Mouse (Mus musculus) embryonic facial prominence, embryonic 10.5 days (tissue): ENCODE data around the gene Id3. TPM values are rescaled to one million over a fixed set of nuclear protein-coding genes. Genes with fewer than 3 reads are reported as not detected.

Experiments used
- DNase-seq: peaks from one replicate; pipeline ENCODE4 v3.0.0-alpha.2; 2017; ENCODE audit warnings: low spot score
- H3K27ac ChIP-seq: fragments of 300-500 bp; sonication (generic); replicated peaks from 2 replicates; pipeline ENCODE4 v1.5.1; 2016; ENCODE audit warnings: mild to moderate bottlenecking
- H3K27me3 ChIP-seq: fragments of 300-500 bp; sonication (generic); replicated peaks from 2 replicates; pipeline ENCODE4 v1.6.1; 2016; ENCODE audit warnings: low read depth, mild to moderate bottlenecking; ENCODE audit not compliant: poor library complexity, severe bottlenecking
- H3K36me3 ChIP-seq: fragments of 300-500 bp; sonication (generic); replicated peaks from 2 replicates; pipeline ENCODE4 v1.6.1; 2016; ENCODE audit warnings: mild to moderate bottlenecking, moderate library complexity
- H3K4me1 ChIP-seq: fragments of 300-500 bp; sonication (generic); 2 replicates; pipeline ENCODE4 v1.6.1; 2016
- H3K4me3 ChIP-seq: fragments of 300-500 bp; sonication (generic); 2 replicates; pipeline ENCODE4 v1.5.1; 2016; ENCODE audit warnings: mild to moderate bottlenecking, moderate library complexity
- H3K9me3 ChIP-seq: fragments of 300-500 bp; sonication (generic); 2 replicates; pipeline ENCODE4 v1.6.1; 2016; ENCODE audit warnings: mild to moderate bottlenecking
- WGBS: fragments of 180-500 bp; shearing (Covaris S2); methylation state at CpG from one replicate; pipeline ENCODE4 v1.1.7; 2016; 5-methylcytosine and 5-hydroxymethylcytosine counted together
- polyA plus RNA-seq: library from polyadenylated mRNA; unstranded; fragments of >200 nt; fragmentation: Nextera tagmentation; extraction: Ambion mirVana; gene quantifications from 2 replicates; pipeline ENCODE4 v1.2.1, GENCODE M21; 2016

Id3 gene
- polyA plus RNA-seq, 1 experiment from 2014 or later = 593 TPM

GRCm38 (mm10) chr4:136177244-136177611 is 33.9 kb downstream of the Id3 start:
- peak; percentile 13 for DNase-seq
- no peaks in the 10 kb centered on the region; the same call in 1 of the 2 replicates for H3K27me3 ChIP-seq
- no peaks in the 10 kb centered on the region for H3K9me3 ChIP-seq
- 42% methylated on average over 8 of the region's 8 CpGs for WGBS
- peaks cover 25% of the 10 kb centered on the region; the same call in 1 of the 2 replicates for H3K36me3 ChIP-seq
- H3K27ac ChIP-seq = peak overlapping the region; percentile 61
- peak overlapping the region; percentile 21; the same call in 1 of the 2 replicates for H3K4me3 ChIP-seq
- peaks cover 89% of the 10 kb centered on the region for H3K4me1 ChIP-seq

- H3K27me3 ChIP-seq = no peaks in the 10 kb centered on the region; the same call in 1 of the 2 replicates
- WGBS = 73% methylated on average over 11 of the region's 11 CpGs
- peak; percentile 15 for DNase-seq
- peak overlapping the region; percentile 61 for H3K27ac ChIP-seq
- peaks cover 84% of the 10 kb centered on the region for H3K4me1 ChIP-seq
- H3K9me3 ChIP-seq = no peaks in the 10 kb centered on the region
- H3K36me3 ChIP-seq = peaks cover 26% of the 10 kb centered on the region; the same call in 1 of the 2 replicates
- H3K4me3 ChIP-seq = peak overlapping the region; percentile 21; the same call in 1 of the 2 replicates
Measured at GRCm38 (mm10) chr4:136177612-136178474, 34.5 kb downstream of the Id3 start.

- peaks cover 32% of the 10 kb centered on the region; the same call in 1 of the 2 replicates for H3K36me3 ChIP-seq
- DNase-seq = no peak
- H3K27ac ChIP-seq = peak overlapping the region; percentile 61
- H3K27me3 ChIP-seq = no peaks in the 10 kb centered on the region; the same call in 1 of the 2 replicates
- no peaks in the 10 kb centered on the region for H3K9me3 ChIP-seq
- WGBS = 86% methylated on average over 12 of the region's 12 CpGs
- H3K4me1 ChIP-seq = peaks cover 78% of the 10 kb centered on the region
- H3K4me3 ChIP-seq = no peak overlapping the region
Measured at GRCm38 (mm10) chr4:136178475-136178921, 35.2 kb downstream of the Id3 start.

GRCm38 (mm10) chr4:136179456-136179855 is 36.2 kb downstream of the Id3 start:
- Histone ChIP-seq H3K4me3 (peak overlapping the region; percentile 54; the same call in 1 of the 2 replicates), H3K27me3 (no peaks in the 10 kb centered on the region; the same call in 1 of the 2 replicates), H3K36me3 (peaks cover 39% of the 10 kb centered on the region), H3K4me1 (peaks cover 68% of the 10 kb centered on the region), H3K27ac (no peak overlapping the region), H3K9me3 (no peaks in the 10 kb centered on the region)
- no peak for DNase-seq
- 91% methylated on average over 7 of the region's 7 CpGs for WGBS

GRCm38 (mm10) chr4:136179998-136180397 is 36.7 kb downstream of the Id3 start:
- Histone ChIP-seq H3K4me1 (peaks cover 63% of the 10 kb centered on the region), H3K27ac (peak overlapping the region; percentile 73), H3K4me3 (peak overlapping the region; percentile 54), H3K36me3 (peaks cover 40% of the 10 kb centered on the region), H3K27me3 (no peaks in the 10 kb centered on the region; the same call in 1 of the 2 replicates), H3K9me3 (no peaks in the 10 kb centered on the region)
- DNase-seq = peak; percentile 91
- 2% methylated on average over 15 of the region's 15 CpGs for WGBS

- peak overlapping the region; percentile 54 for H3K4me3 ChIP-seq
- peak; percentile 74 for DNase-seq
- H3K27ac ChIP-seq = peak overlapping the region; percentile 73
- peaks cover 42% of the 10 kb centered on the region for H3K36me3 ChIP-seq
- no peaks in the 10 kb centered on the region for H3K9me3 ChIP-seq
- no peaks in the 10 kb centered on the region; the same call in 1 of the 2 replicates for H3K27me3 ChIP-seq
- 11% methylated on average over 23 of the region's 23 CpGs for WGBS
- H3K4me1 ChIP-seq = peaks cover 56% of the 10 kb centered on the region
Measured at GRCm38 (mm10) chr4:136180408-136181330, 37.4 kb downstream of the Id3 start.

- H3K36me3 ChIP-seq = peaks cover 49% of the 10 kb centered on the region
- H3K4me3 ChIP-seq = peak overlapping the region; percentile 54; the same call in 1 of the 2 replicates
- no peaks in the 10 kb centered on the region; the same call in 1 of the 2 replicates for H3K27me3 ChIP-seq
- peak; percentile 10 for DNase-seq
- 21% methylated on average over 12 of the region's 12 CpGs for WGBS
- H3K27ac ChIP-seq = no peak overlapping the region
- H3K4me1 ChIP-seq = peaks cover 49% of the 10 kb centered on the region
- no peaks in the 10 kb centered on the region for H3K9me3 ChIP-seq
Measured at GRCm38 (mm10) chr4:136181367-136181766, 38.1 kb downstream of the Id3 start.

- Histone ChIP-seq H3K9me3 (no peaks in the 10 kb centered on the region), H3K36me3 (peaks cover 72% of the 10 kb centered on the region), H3K27me3 (no peaks in the 10 kb centered on the region; the same call in 1 of the 2 replicates), H3K27ac (no peak overlapping the region), H3K4me3 (no peak overlapping the region), H3K4me1 (peaks cover 14% of the 10 kb centered on the region)
- no peak for DNase-seq
- WGBS = 82% methylated on average over 9 of the region's 9 CpGs
Measured at GRCm38 (mm10) chr4:136185375-136185774, 42.1 kb downstream of the Id3 start.

GRCm38 (mm10) chr4:136186315-136186714 is 43.0 kb downstream of the Id3 start:
- no peaks in the 10 kb centered on the region for H3K9me3 ChIP-seq
- no peak for DNase-seq
- peaks cover 4% of the 10 kb centered on the region; the same call in 1 of the 2 replicates for H3K4me1 ChIP-seq
- H3K27me3 ChIP-seq = no peaks in the 10 kb centered on the region
- H3K36me3 ChIP-seq = peaks cover 82% of the 10 kb centered on the region
- H3K4me3 ChIP-seq = no peak overlapping the region
- WGBS = 82% methylated on average over 8 of the region's 8 CpGs
- H3K27ac ChIP-seq = no peak overlapping the region

- WGBS = 91% methylated on average over 23 of the region's 23 CpGs
- peaks cover 88% of the 10 kb centered on the region for H3K36me3 ChIP-seq
- DNase-seq = no peak
- H3K4me1 ChIP-seq = no peaks in the 10 kb centered on the region
- no peak overlapping the region for H3K27ac ChIP-seq
- no peaks in the 10 kb centered on the region for H3K27me3 ChIP-seq
- H3K9me3 ChIP-seq = no peaks in the 10 kb centered on the region
- H3K4me3 ChIP-seq = no peak overlapping the region
Measured at GRCm38 (mm10) chr4:136186739-136187472, 43.6 kb downstream of the Id3 start.

- H3K4me3 ChIP-seq = no peak overlapping the region
- no peak overlapping the region for H3K27ac ChIP-seq
- no peaks in the 10 kb centered on the region for H3K9me3 ChIP-seq
- H3K27me3 ChIP-seq = no peaks in the 10 kb centered on the region
- H3K36me3 ChIP-seq = peaks cover 97% of the 10 kb centered on the region
- no peak for DNase-seq
- 85% methylated on average over 6 of the region's 6 CpGs for WGBS
- H3K4me1 ChIP-seq = peaks cover 9% of the 10 kb centered on the region; the same call in 1 of the 2 replicates
Measured at GRCm38 (mm10) chr4:136188973-136189737, 45.9 kb downstream of the Id3 start.
